Mouse (Mus musculus) lung, embryonic 15.5 days (tissue): ENCODE measurements around the gene Ankrd42. TPM values are rescaled to one million over a fixed set of nuclear protein-coding genes. Genes with fewer than 3 reads are reported as not detected.

Experiments used
- ATAC-seq: fragments of 200-750 bp; cut with Nextera tagmentation; 2 replicates; pipeline ENCODE4 v1.8.0; 2017; ENCODE audit warnings: moderate number of reproducible peaks, borderline replicate concordance; ENCODE audit not compliant: low FRiP score, low TSS enrichment; ENCODE audit errors: extremely low read depth
- H3K27ac ChIP-seq: fragments of 300-500 bp; sonication (generic); 2 replicates; pipeline ENCODE4 v1.5.1; 2015; ENCODE audit warnings: moderate library complexity, mild to moderate bottlenecking, inconsistent platforms
- H3K27me3 ChIP-seq: fragments of 300-500 bp; sonication (generic); 2 replicates; pipeline ENCODE4 v1.6.1; 2015; ENCODE audit warnings: inconsistent platforms
- H3K36me3 ChIP-seq: fragments of 300-500 bp; sonication (generic); 2 replicates; pipeline ENCODE4 v1.6.1; 2015; ENCODE audit warnings: inconsistent platforms
- H3K4me1 ChIP-seq: fragments of 300-500 bp; sonication (generic); 2 replicates; pipeline ENCODE4 v1.6.1; 2015; ENCODE audit warnings: inconsistent platforms
- H3K4me2 ChIP-seq: fragments of 300-500 bp; sonication (generic); 2 replicates; pipeline ENCODE4 v1.6.1; 2015; ENCODE audit warnings: inconsistent platforms, mild to moderate bottlenecking, moderate library complexity
- H3K4me3 ChIP-seq: fragments of 300-500 bp; sonication (generic); 2 replicates; pipeline ENCODE4 v1.5.1; 2015; ENCODE audit warnings: mild to moderate bottlenecking, inconsistent platforms
- H3K9ac ChIP-seq: fragments of 300-500 bp; sonication (generic); 2 replicates; pipeline ENCODE4 v1.6.1; 2015; ENCODE audit warnings: inconsistent platforms
- H3K9me3 ChIP-seq: fragments of 300-500 bp; sonication (generic); 2 replicates; pipeline ENCODE4 v1.6.1; 2016; ENCODE audit warnings: inconsistent platforms
- WGBS: fragments of 180-500 bp; shearing (Covaris S2); methylation state at CpG from one replicate; pipeline ENCODE4 v1.1.7; 2015; 5-methylcytosine and 5-hydroxymethylcytosine counted together
- polyA plus RNA-seq: library from polyadenylated mRNA; unstranded; fragments of >200 nt; fragmentation: Nextera tagmentation; extraction: Ambion mirVana; gene quantifications from 2 replicates; pipeline ENCODE4 v1.2.1, GENCODE M21; 2015

Ankrd42 gene
- 6.3 and 8.5 TPM in 2 replicates for polyA plus RNA-seq

GRCm38 (mm10) chr7:92637021-92637625 is at the start of gene Ankrd42:
Gene Ankrd42 (minus strand): TSS chr7:92637142.
- peak within 1 kb of the TSS; percentile 94 for H3K4me3 ChIP-seq
- peaks cover 9% of the 10 kb centered on the region for H3K36me3 ChIP-seq
- H3K27ac ChIP-seq, result peak within 1 kb of the TSS; percentile 73
- peak; percentile 97 for ATAC-seq
- H3K9me3 ChIP-seq, result no peaks in the 10 kb centered on the region
- H3K4me1 ChIP-seq, result peaks cover 14% of the 10 kb centered on the region
- under 1% methylated on average over 44 of the region's 44 CpGs for WGBS
- H3K27me3 ChIP-seq, result no peaks in the 10 kb centered on the region
- peak within 1 kb of the TSS; percentile 95 for H3K4me2 ChIP-seq
- H3K9ac ChIP-seq, result peak within 1 kb of the TSS; percentile 78

DNA sequence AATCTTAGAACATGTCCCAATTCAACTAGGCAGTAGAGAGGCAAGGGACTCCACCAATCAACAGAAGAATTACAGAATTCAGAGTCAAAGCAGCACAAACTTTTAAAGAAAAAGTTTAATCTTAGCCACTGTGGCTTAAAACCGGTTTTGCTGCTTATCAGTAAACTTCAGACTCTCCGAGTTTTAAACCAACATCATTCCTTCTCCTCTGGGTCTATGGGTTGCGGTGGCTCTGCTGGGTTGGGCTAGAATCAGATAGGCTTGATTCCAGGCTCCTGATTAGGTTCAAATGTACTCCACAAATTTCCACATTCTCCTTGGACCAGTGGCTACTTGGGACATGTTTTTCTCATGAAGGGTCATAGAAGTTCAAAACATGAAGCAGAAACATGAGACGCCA is 40.4 kb upstream of the Ankrd42 start:
- Histone ChIP-seq H3K27me3 (no peaks in the 10 kb centered on the region), H3K4me2 (no peak overlapping the region), H3K36me3 (no peaks in the 10 kb centered on the region), H3K27ac (no peak overlapping the region), H3K4me1 (no peaks in the 10 kb centered on the region), H3K9me3 (no peaks in the 10 kb centered on the region), H3K4me3 (no peak overlapping the region), H3K9ac (no peak overlapping the region)
- ATAC-seq, result no peak
- 36% methylated on average over 4 of the region's 4 CpGs for WGBS

- H3K4me2 ChIP-seq, result no peak overlapping the region
- H3K36me3 ChIP-seq, result no peaks in the 10 kb centered on the region
- H3K27ac ChIP-seq, result no peak overlapping the region
- H3K27me3 ChIP-seq, result no peaks in the 10 kb centered on the region
- no peak overlapping the region for H3K9ac ChIP-seq
- no peak overlapping the region for H3K4me3 ChIP-seq
- peaks cover 6% of the 10 kb centered on the region; the same call in 1 of the 2 replicates for H3K4me1 ChIP-seq
- no peak for ATAC-seq
- H3K9me3 ChIP-seq, result no peaks in the 10 kb centered on the region
- WGBS, result 83% methylated on average over 3 of the region's 3 CpGs
Measured at GRCm38 (mm10) chr7:92675131-92675530, 38.2 kb upstream of the Ankrd42 start.

- Histone ChIP-seq H3K4me2 (peak within 1 kb of the TSS; percentile 60), H3K4me3 (peak within 1 kb of the TSS; percentile 77), H3K9me3 (no peaks in the 10 kb centered on the region), H3K9ac (peak within 1 kb of the TSS; percentile 99), H3K36me3 (peaks cover 3% of the 10 kb centered on the region; the same call in 1 of the 2 replicates), H3K27ac (peak within 1 kb of the TSS; percentile 98), H3K27me3 (no peaks in the 10 kb centered on the region), H3K4me1 (peaks cover 19% of the 10 kb centered on the region)
- ATAC-seq, result peak; percentile 99
- WGBS, result under 1% methylated on average over 86 of the region's 88 CpGs
Measured at GRCm38 (mm10) chr7:92669507-92670471, 32.8 kb upstream of the Ankrd42 start, which contains the start of gene Pcf11. Gene Pcf11 (minus strand): TSS chr7:92669934.

DNA sequence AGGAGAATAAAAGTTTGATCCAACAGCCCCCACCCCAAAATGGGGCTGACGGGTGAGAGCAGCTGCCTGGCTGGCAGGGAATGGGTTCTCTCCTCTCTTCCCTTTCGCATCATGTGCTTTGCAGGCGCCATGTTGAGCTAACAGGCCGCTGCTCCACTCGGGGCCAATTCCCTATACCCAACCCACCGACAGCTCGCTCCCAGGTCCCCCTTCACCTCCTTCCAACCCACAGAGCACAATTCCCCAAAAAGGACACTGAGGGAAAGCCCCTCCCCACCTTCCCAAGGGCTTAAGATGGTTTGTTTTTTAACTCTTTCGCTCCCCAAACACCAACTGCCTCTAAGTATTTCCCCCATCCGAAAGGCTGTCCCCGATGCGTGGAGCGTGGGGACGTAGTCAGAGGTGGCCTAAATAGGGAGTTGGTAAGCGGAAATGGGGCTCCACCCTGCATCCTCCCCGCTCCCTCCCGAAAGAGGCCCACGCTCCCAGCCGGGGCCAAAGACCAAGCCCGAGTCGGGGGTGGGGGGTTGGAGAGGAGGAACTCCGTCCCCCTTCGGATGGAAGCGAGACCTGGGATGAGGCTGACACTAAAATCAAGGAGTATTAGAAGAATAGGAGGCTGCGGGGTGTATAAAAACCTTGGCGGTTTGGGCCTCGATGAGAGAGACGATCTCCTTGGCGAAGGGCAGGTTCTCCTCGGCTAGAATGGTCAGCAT is 32.0 kb upstream of the Ankrd42 start:
- Histone ChIP-seq H3K9me3 (no peaks in the 10 kb centered on the region), H3K4me1 (peaks cover 19% of the 10 kb centered on the region), H3K9ac (peak overlapping the region; percentile 99), H3K27me3 (no peaks in the 10 kb centered on the region), H3K27ac (peak overlapping the region; percentile 98), H3K36me3 (peaks cover 3% of the 10 kb centered on the region; the same call in 1 of the 2 replicates), H3K4me3 (peak overlapping the region; percentile 77), H3K4me2 (peak overlapping the region; percentile 60)
- WGBS, result under 1% methylated on average over 29 of the region's 29 CpGs
- ATAC-seq, result peak; percentile 14; the same call in 1 of the 2 replicates

- 68% methylated on average over 7 of the region's 7 CpGs for WGBS
- H3K4me3 ChIP-seq, result no peak overlapping the region
Measured at GRCm38 (mm10) chr7:92666274-92666820, 29.4 kb upstream of the Ankrd42 start.

GRCm38 (mm10) chr7:92658050-92658449 is 21.1 kb upstream of the Ankrd42 start:
- Histone ChIP-seq H3K36me3 (peaks cover 69% of the 10 kb centered on the region), H3K4me1 (0 out of 2 replicates have a peak, but pooled peaks cover 4% of the 10 kb centered on the region), H3K4me2 (no peak overlapping the region), H3K4me3 (no peak overlapping the region), H3K9me3 (no peaks in the 10 kb centered on the region), H3K27me3 (no peaks in the 10 kb centered on the region), H3K9ac (no peak overlapping the region), H3K27ac (no peak overlapping the region)
- no peak for ATAC-seq
- WGBS, result 94% methylated on average over 5 of the region's 5 CpGs

More at GRCm38 (mm10) chr7:92666274-92666820, 29.4 kb upstream of the Ankrd42 start:
- Histone ChIP-seq H3K36me3 (peaks cover 13% of the 10 kb centered on the region), H3K27ac (no peak overlapping the region), H3K4me1 (peaks cover 19% of the 10 kb centered on the region), H3K9ac (no peak overlapping the region), H3K9me3 (no peaks in the 10 kb centered on the region), H3K27me3 (no peaks in the 10 kb centered on the region), H3K4me2 (peak overlapping the region; percentile 60; the same call in 1 of the 2 replicates)
- no peak for ATAC-seq

- H3K4me1 ChIP-seq, result 0 out of 2 replicates have a peak, but pooled peaks cover 4% of the 10 kb centered on the region
- ATAC-seq, result no peak
- no peak overlapping the region for H3K4me2 ChIP-seq
- no peak overlapping the region for H3K4me3 ChIP-seq
- H3K9me3 ChIP-seq, result no peaks in the 10 kb centered on the region
- H3K9ac ChIP-seq, result no peak overlapping the region
- H3K27me3 ChIP-seq, result no peaks in the 10 kb centered on the region
- peaks cover 63% of the 10 kb centered on the region for H3K36me3 ChIP-seq
- 91% methylated on average over 2 of the region's 2 CpGs for WGBS
- no peak overlapping the region for H3K27ac ChIP-seq
Measured at GRCm38 (mm10) chr7:92656386-92656785, 19.4 kb upstream of the Ankrd42 start.

DNA sequence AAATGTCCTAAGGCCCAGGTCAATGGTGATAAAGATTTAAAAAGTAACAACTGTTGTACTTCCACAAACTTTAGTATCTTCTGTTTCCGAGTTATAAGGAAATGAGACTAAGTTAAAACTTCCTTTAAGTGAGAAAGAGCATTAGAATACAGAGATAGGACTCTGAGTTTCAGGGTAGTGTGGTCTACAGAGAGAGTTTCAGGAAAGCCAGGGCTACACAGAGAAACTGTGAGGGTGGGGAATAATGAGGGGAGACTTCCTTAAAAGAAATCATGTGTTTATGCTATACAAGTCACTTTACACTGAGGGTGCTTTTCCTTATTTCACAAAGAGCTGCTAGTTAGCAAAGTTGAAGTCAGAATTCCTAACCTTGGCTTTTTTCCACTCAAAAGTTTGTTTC is 16.4 kb upstream of the Ankrd42 start:
- Histone ChIP-seq H3K4me3 (no peak overlapping the region), H3K9me3 (no peaks in the 10 kb centered on the region), H3K9ac (no peak overlapping the region), H3K36me3 (peaks cover 45% of the 10 kb centered on the region), H3K4me1 (0 out of 2 replicates have a peak, but pooled peaks cover 4% of the 10 kb centered on the region), H3K4me2 (no peak overlapping the region), H3K27me3 (no peaks in the 10 kb centered on the region), H3K27ac (no peak overlapping the region)
- no peak for ATAC-seq
- WGBS, result 77% methylated on average over 1 of the region's 1 CpGs

- Histone ChIP-seq H3K27ac (no peak overlapping the region), H3K4me3 (no peak overlapping the region), H3K4me2 (no peak overlapping the region), H3K9me3 (no peaks in the 10 kb centered on the region), H3K4me1 (no peaks in the 10 kb centered on the region), H3K36me3 (peaks cover 42% of the 10 kb centered on the region), H3K27me3 (no peaks in the 10 kb centered on the region), H3K9ac (no peak overlapping the region)
- WGBS, result 76% methylated on average over 7 of the region's 7 CpGs
- no peak for ATAC-seq
Measured at GRCm38 (mm10) chr7:92647790-92648189, 10.8 kb upstream of the Ankrd42 start.

DNA sequence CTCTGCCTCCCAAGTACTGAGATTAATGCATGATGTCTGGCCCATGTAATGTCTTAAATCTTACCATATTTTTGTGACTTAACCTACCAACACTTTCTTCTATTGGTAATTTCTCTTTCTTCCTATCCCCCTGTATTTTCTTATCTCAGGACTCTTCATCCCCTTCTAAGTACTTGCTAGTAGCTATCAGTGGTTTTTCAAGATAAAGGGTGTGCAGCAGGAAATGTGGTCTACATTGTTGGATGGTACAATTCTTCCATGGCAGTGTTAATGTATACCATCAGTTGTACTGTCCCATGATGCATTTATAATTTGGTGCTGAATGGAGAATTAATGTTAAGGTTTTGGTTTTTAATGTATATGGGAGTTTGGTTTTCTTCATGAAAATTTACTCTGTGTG is 5.4 kb upstream of the Ankrd42 start:
- ATAC-seq, result no peak
- Histone ChIP-seq H3K4me2 (no peak overlapping the region), H3K4me3 (no peak overlapping the region), H3K36me3 (peaks cover 41% of the 10 kb centered on the region), H3K27ac (no peak overlapping the region), H3K9ac (no peak overlapping the region), H3K9me3 (no peaks in the 10 kb centered on the region), H3K4me1 (peaks cover 6% of the 10 kb centered on the region; the same call in 1 of the 2 replicates), H3K27me3 (no peaks in the 10 kb centered on the region)
